Comparison of ENCODE assay signal across 8 mouse cellular contexts in the genomic region with DNA sequence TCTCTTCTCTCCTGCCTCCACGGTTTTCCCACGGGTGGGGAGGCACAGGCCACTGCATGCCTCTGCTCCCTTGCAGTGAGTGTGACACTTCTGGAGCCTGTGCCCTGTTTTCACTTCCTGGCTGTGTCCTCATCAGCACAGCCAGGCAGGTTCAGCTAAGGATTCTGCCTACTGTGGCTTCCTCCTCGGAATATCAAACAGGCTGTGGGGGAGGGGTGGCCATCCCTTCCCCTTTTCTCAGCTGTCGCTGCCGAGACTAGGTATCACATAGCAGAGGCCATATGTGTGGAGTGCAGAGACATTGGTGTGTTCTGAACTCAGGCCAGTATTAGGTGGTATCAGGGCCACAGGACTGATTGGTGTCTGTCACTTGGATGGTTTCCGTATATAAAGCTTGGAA. TPM values are rescaled to one million over a fixed set of nuclear protein-coding genes. Genes with fewer than 3 reads are reported as not detected.
DNase-seq lines count a peak whose midpoint lies in the region; ATAC-seq lines count a peak whose summit lies in the region.
"Had no signal": no experiment of that assay in that cellular context is flagged by ENCODE, and none has a peak within 500 bp of the region (broad histone marks: within the 10 kb centered on the region; RNA-seq: fewer than 3 reads in every experiment).

No protein-coding gene starts in this region.

- no peaks in the 10 kb centered on the region for H3K36me3 ChIP-seq in embryonic facial prominence, embryonic 10.5 days (replicated peaks)
- no peaks in the 10 kb centered on the region for H3K36me3 ChIP-seq in hindbrain, embryonic 11.5 days (ENCODE audit: control insufficient read depth, insufficient read depth, low read length)
- no peaks in the 10 kb centered on the region for H3K36me3 ChIP-seq in neural tube, embryonic 15.5 days
- H3K36me3 ChIP-seq: heart, embryonic 13.5 days had no signal

- H3K4me3 ChIP-seq in embryonic facial prominence, embryonic 10.5 days: no peak overlapping the region
- no peak overlapping the region for H3K4me3 ChIP-seq in hindbrain, embryonic 11.5 days (ENCODE audit: low read depth, low read length)
- H3K4me3 ChIP-seq in neural tube, embryonic 15.5 days (replicated peaks): no peak overlapping the region
- H3K4me3 ChIP-seq: heart, embryonic 13.5 days had no signal

- DNase-seq in left cerebral cortex, postnatal 10 days (ENCODE audit: extremely low spot score in 1 of 2, low spot score in 2 of 2): peak; percentile 56 to 86
- no peak for DNase-seq in left cerebral cortex, adult 8-10 months (ENCODE audit: low spot score in 2 of 2)
- peak; percentile 57 for DNase-seq in embryonic facial prominence, embryonic 10.5 days (ENCODE audit: low spot score)
- peak; percentile 52 for DNase-seq in hindbrain, embryonic 11.5 days (ENCODE audit: low spot score)
- DNase-seq in lung, postnatal 14 days: peak; percentile 32
- no peak for DNase-seq in c-Kit-positive CD71-positive TER-119-positive erythroid progenitor cells, embryonic 14.5 days (ENCODE audit: low spot score)

- H3K27me3 ChIP-seq in embryonic facial prominence, embryonic 10.5 days (replicated peaks; ENCODE audit: low read depth, poor library complexity, severe bottlenecking): no peaks in the 10 kb centered on the region
- H3K27me3 ChIP-seq in hindbrain, embryonic 11.5 days (ENCODE audit: control insufficient read depth, insufficient read depth, low read length): no peaks in the 10 kb centered on the region
- no peaks in the 10 kb centered on the region for H3K27me3 ChIP-seq in neural tube, embryonic 15.5 days (replicated peaks)
- H3K27me3 ChIP-seq: heart, embryonic 13.5 days had no signal

- H3K27ac ChIP-seq in embryonic facial prominence, embryonic 10.5 days (replicated peaks): no peak overlapping the region; the same call in 1 of the 2 replicates
- no peak overlapping the region for H3K27ac ChIP-seq in hindbrain, embryonic 11.5 days (ENCODE audit: low read depth, low read length)
- no peak overlapping the region; the same call in 1 of the 2 replicates for H3K27ac ChIP-seq in neural tube, embryonic 15.5 days (replicated peaks)
- H3K27ac ChIP-seq: heart, embryonic 13.5 days had no signal

- ATAC-seq in hindbrain, embryonic 11.5 days (ENCODE audit: low FRiP score): peak; percentile 49
- ATAC-seq in neural tube, embryonic 15.5 days (ENCODE audit: low FRiP score): no peak

- WGBS in embryonic facial prominence, embryonic 10.5 days: 20% methylated on average over 6 of the region's 6 CpGs
- WGBS in hindbrain, embryonic 11.5 days: 18% methylated on average over 6 of the region's 6 CpGs
- WGBS in neural tube, embryonic 15.5 days: 11% methylated on average over 6 of the region's 6 CpGs

- no peak overlapping the region for H3K9ac ChIP-seq in hindbrain, embryonic 11.5 days (ENCODE audit: low read depth, low read length)
- no peak overlapping the region for H3K9ac ChIP-seq in neural tube, embryonic 15.5 days (replicated peaks)
- H3K9ac ChIP-seq: heart, embryonic 13.5 days had no signal

- H3K4me2 ChIP-seq in hindbrain, embryonic 11.5 days (replicated peaks; ENCODE audit: low read depth, low read length): no peak overlapping the region
- H3K4me2 ChIP-seq in neural tube, embryonic 15.5 days: 0 out of 2 replicates have a peak overlapping the region, but pooled peaks have one; percentile 2
- H3K4me2 ChIP-seq: heart, embryonic 13.5 days had no signal

- H3K9me3 ChIP-seq in embryonic facial prominence, embryonic 10.5 days: no peaks in the 10 kb centered on the region
- H3K9me3 ChIP-seq in hindbrain, embryonic 11.5 days (ENCODE audit: control insufficient read depth, low read length): no peaks in the 10 kb centered on the region
- H3K9me3 ChIP-seq in neural tube, embryonic 15.5 days (replicated peaks): no peaks in the 10 kb centered on the region
- H3K9me3 ChIP-seq: heart, embryonic 13.5 days had no signal

- intact Hi-C loops in left cerebral cortex, postnatal 10 days (cut with DNase I): no loop called here

- H3K4me1 ChIP-seq in embryonic facial prominence, embryonic 10.5 days: peaks cover 22% of the 10 kb centered on the region
- H3K4me1 ChIP-seq in hindbrain, embryonic 11.5 days (replicated peaks; ENCODE audit: control insufficient read depth, insufficient read depth, low read length): peaks cover 4% of the 10 kb centered on the region; the same call in 1 of the 2 replicates
- peaks cover 21% of the 10 kb centered on the region for H3K4me1 ChIP-seq in neural tube, embryonic 15.5 days

RNA-seq across cellular contexts. Expression of a gene that starts 50.3 kb away (rescaled TPM):
- 1 to 10 TPM; 8.8 to 9.6 TPM for total RNA-seq in left cerebral cortex, postnatal 10 days (2021)
- total RNA-seq in left cerebral cortex, adult 8-10 months (2022): 1 to 10 TPM; 1.6 to 2.8 (median 2.6) TPM
- polyA plus RNA-seq in embryonic facial prominence, embryonic 10.5 days (2016; fragmentation: Nextera tagmentation; extraction: Ambion mirVana): 640 and 704 TPM in 2 replicates
- polyA plus RNA-seq in hindbrain, embryonic 11.5 days (2014; fragmentation: Nextera tagmentation; extraction: Ambion mirVana): 335 and 391 TPM in 2 replicates
- 42.1 and 74.2 TPM in 2 replicates for polyA plus RNA-seq in neural tube, embryonic 15.5 days (2015; fragmentation: Nextera tagmentation; extraction: Ambion mirVana)

Comparison
In these comparisons a context has a peak if more than half of its experiments do, and no peak if none do; other contexts are left out.
1. DNase-seq: peak in left cerebral cortex, postnatal 10 days (2 of 2), embryonic facial prominence, embryonic 10.5 days (single experiment), hindbrain, embryonic 11.5 days (single experiment) and lung, postnatal 14 days (single experiment); none in left cerebral cortex, adult 8-10 months (0 of 2) and c-Kit-positive CD71-positive TER-119-positive erythroid progenitor cells, embryonic 14.5 days (single experiment).